Mouse (Mus musculus) stomach, embryonic 14.5 days (tissue): Measurements from ENCODE around the gene Gm20695. TPM values are rescaled to one million over a fixed set of nuclear protein-coding genes. Genes with fewer than 3 reads are reported as not detected.

ENCODE experiments used
- ATAC-seq: fragments of 200-750 bp; cut with Nextera tagmentation; 2 replicates; pipeline ENCODE4 v1.8.0; 2017; ENCODE audit warnings: low read depth, moderate TSS enrichment; ENCODE audit not compliant: insufficient number of reproducible peaks, insufficient read depth, low FRiP score
- H3K27ac ChIP-seq: fragments of 300-500 bp; sonication (generic); 2 replicates; pipeline ENCODE4 v1.5.1; 2014; ENCODE audit warnings: mild to moderate bottlenecking, low read length, moderate library complexity, mixed read lengths
- H3K27me3 ChIP-seq: fragments of 300-500 bp; sonication (generic); 2 replicates; pipeline ENCODE4 v1.6.1; 2014; ENCODE audit warnings: low read length, control low read depth, mixed read lengths; ENCODE audit not compliant: control insufficient read depth, insufficient read depth
- H3K36me3 ChIP-seq: fragments of 300-500 bp; sonication (generic); 2 replicates; pipeline ENCODE4 v1.6.1; 2014; ENCODE audit warnings: mild to moderate bottlenecking, control low read depth, low read length, moderate library complexity, mixed read lengths; ENCODE audit not compliant: control insufficient read depth, insufficient read depth
- H3K4me1 ChIP-seq: fragments of 300-500 bp; sonication (generic); 2 replicates; pipeline ENCODE4 v1.6.1; 2014; ENCODE audit warnings: low read length, control low read depth, mixed read lengths; ENCODE audit not compliant: control insufficient read depth, insufficient read depth
- H3K4me2 ChIP-seq: fragments of 300-500 bp; sonication (generic); replicated peaks from 2 replicates; pipeline ENCODE4 v1.6.1; 2014; ENCODE audit warnings: low read depth, low read length, control low read depth
- H3K4me3 ChIP-seq: fragments of 300-500 bp; sonication (generic); 2 replicates; pipeline ENCODE4 v1.5.1; 2014; ENCODE audit warnings: low read depth, low read length, control low read depth
- H3K9ac ChIP-seq: fragments of 300-500 bp; sonication (generic); replicated peaks from 2 replicates; pipeline ENCODE4 v1.6.1; 2014; ENCODE audit warnings: low read depth, mild to moderate bottlenecking, control low read depth, low read length, moderate library complexity, mixed read lengths
- H3K9me3 ChIP-seq: fragments of 300-500 bp; sonication (generic); 2 replicates; pipeline ENCODE4 v1.6.1; 2016; ENCODE audit warnings: low read depth, low read length, control low read depth; ENCODE audit not compliant: control insufficient read depth
- WGBS: fragments of 180-500 bp; shearing (Covaris S2); extraction: QIAGEN DNeasy Blood & Tissue Kit; methylation state at CpG from one replicate; pipeline ENCODE4 v1.1.7; 2014; 5-methylcytosine and 5-hydroxymethylcytosine counted together
- polyA plus RNA-seq: library from polyadenylated mRNA; unstranded; fragments of >200 nt; fragmentation: Nextera tagmentation; extraction: Ambion mirVana; gene quantifications from 2 replicates; pipeline ENCODE4 v1.2.1, GENCODE M21; 2014

The Gm20695 gene
- polyA plus RNA-seq, 1 experiment from 2014 or later, result 3.2 TPM

GRCm38 (mm10) chr16:3909118-3909517, 24.7 kb downstream of the Gm20695 start:
- no peak for ATAC-seq
- H3K27me3 ChIP-seq, result no peaks in the 10 kb centered on the region

GRCm38 (mm10) chr16:3920756-3921155, 36.3 kb downstream of the Gm20695 start:
- Histone ChIP-seq H3K27ac (no peak overlapping the region), H3K4me2 (no peak overlapping the region), H3K4me1 (no peaks in the 10 kb centered on the region), H3K9me3 (no peaks in the 10 kb centered on the region), H3K27me3 (no peaks in the 10 kb centered on the region), H3K9ac (no peak overlapping the region), H3K36me3 (peaks cover 36% of the 10 kb centered on the region), H3K4me3 (no peak overlapping the region)
- 89% methylated on average over 2 of the region's 2 CpGs for WGBS
- ATAC-seq, result no peak

More at GRCm38 (mm10) chr16:3909118-3909517, 24.7 kb downstream of the Gm20695 start:
- peaks cover 4% of the 10 kb centered on the region; the same call in 1 of the 2 replicates for H3K4me1 ChIP-seq
- peak overlapping the region; percentile 45 for H3K4me3 ChIP-seq
- no peaks in the 10 kb centered on the region for H3K9me3 ChIP-seq
- peak overlapping the region; percentile 66; the same call in 1 of the 2 replicates for H3K27ac ChIP-seq
- H3K9ac ChIP-seq, result peak overlapping the region; percentile 54
- peak overlapping the region; percentile 57 for H3K4me2 ChIP-seq
- H3K36me3 ChIP-seq, result peaks cover 19% of the 10 kb centered on the region
- WGBS, result 6% methylated on average over 20 of the region's 20 CpGs

GRCm38 (mm10) chr16:3923515-3923914, 39.1 kb downstream of the Gm20695 start:
- H3K36me3 ChIP-seq, result peaks cover 31% of the 10 kb centered on the region
- H3K9ac ChIP-seq, result no peak overlapping the region
- H3K4me3 ChIP-seq, result no peak overlapping the region
- no peaks in the 10 kb centered on the region for H3K9me3 ChIP-seq
- 83% methylated on average over 3 of the region's 3 CpGs for WGBS
- no peak overlapping the region for H3K27ac ChIP-seq
- no peaks in the 10 kb centered on the region for H3K4me1 ChIP-seq
- no peak for ATAC-seq
- no peaks in the 10 kb centered on the region for H3K27me3 ChIP-seq
- H3K4me2 ChIP-seq, result no peak overlapping the region

- Histone ChIP-seq H3K4me1 (no peaks in the 10 kb centered on the region), H3K27me3 (no peaks in the 10 kb centered on the region), H3K4me2 (no peak overlapping the region), H3K9ac (no peak overlapping the region), H3K9me3 (no peaks in the 10 kb centered on the region), H3K4me3 (no peak overlapping the region), H3K27ac (no peak overlapping the region), H3K36me3 (peaks cover 33% of the 10 kb centered on the region)
- ATAC-seq, result no peak
- WGBS, result 82% methylated on average over 4 of the region's 4 CpGs
Observed at GRCm38 (mm10) chr16:3923966-3924365, 39.5 kb downstream of the Gm20695 start.

- H3K4me3 ChIP-seq, result no peak overlapping the region
- H3K9me3 ChIP-seq, result no peaks in the 10 kb centered on the region
- no peak overlapping the region for H3K9ac ChIP-seq
- H3K4me2 ChIP-seq, result no peak overlapping the region
- no peak for ATAC-seq
- H3K27ac ChIP-seq, result no peak overlapping the region
- H3K4me1 ChIP-seq, result no peaks in the 10 kb centered on the region
- H3K27me3 ChIP-seq, result no peaks in the 10 kb centered on the region
- peaks cover 32% of the 10 kb centered on the region for H3K36me3 ChIP-seq
- 53% methylated on average over 1 of the region's 1 CpGs for WGBS
Observed at GRCm38 (mm10) chr16:3928582-3928981, 44.1 kb downstream of the Gm20695 start.

GRCm38 (mm10) chr16:3929151-3929550, 44.7 kb downstream of the Gm20695 start:
- ATAC-seq, result no peak
- Histone ChIP-seq H3K9ac (no peak overlapping the region), H3K27me3 (no peaks in the 10 kb centered on the region), H3K36me3 (peaks cover 28% of the 10 kb centered on the region), H3K4me2 (no peak overlapping the region), H3K4me1 (no peaks in the 10 kb centered on the region), H3K9me3 (no peaks in the 10 kb centered on the region), H3K4me3 (no peak overlapping the region), H3K27ac (no peak overlapping the region)
- WGBS, result 86% methylated on average over 7 of the region's 7 CpGs

GRCm38 (mm10) chr16:3933536-3933935, 49.1 kb downstream of the Gm20695 start:
- no peak for ATAC-seq
- Histone ChIP-seq H3K4me3 (no peak overlapping the region), H3K36me3 (peaks cover 26% of the 10 kb centered on the region), H3K4me1 (no peaks in the 10 kb centered on the region), H3K27me3 (no peaks in the 10 kb centered on the region), H3K27ac (no peak overlapping the region), H3K4me2 (no peak overlapping the region), H3K9me3 (no peaks in the 10 kb centered on the region), H3K9ac (no peak overlapping the region)
- 94% methylated on average over 6 of the region's 6 CpGs for WGBS

GRCm38 (mm10) chr16:3934091-3934490, 49.6 kb downstream of the Gm20695 start:
- 100% methylated on average over 1 of the region's 1 CpGs for WGBS
- Histone ChIP-seq H3K27ac (no peak overlapping the region), H3K4me3 (no peak overlapping the region), H3K4me1 (no peaks in the 10 kb centered on the region), H3K4me2 (no peak overlapping the region), H3K27me3 (no peaks in the 10 kb centered on the region), H3K36me3 (peaks cover 23% of the 10 kb centered on the region), H3K9me3 (no peaks in the 10 kb centered on the region), H3K9ac (no peak overlapping the region)
- no peak for ATAC-seq

GRCm38 (mm10) chr16:3934701-3935100, 50.3 kb downstream of the Gm20695 start:
- no peaks in the 10 kb centered on the region for H3K27me3 ChIP-seq
- WGBS, result 87% methylated on average over 4 of the region's 4 CpGs
- no peaks in the 10 kb centered on the region for H3K9me3 ChIP-seq
- peaks cover 24% of the 10 kb centered on the region for H3K36me3 ChIP-seq
- no peaks in the 10 kb centered on the region for H3K4me1 ChIP-seq
- H3K27ac ChIP-seq, result no peak overlapping the region
- no peak for ATAC-seq
- H3K4me2 ChIP-seq, result no peak overlapping the region
- H3K4me3 ChIP-seq, result no peak overlapping the region
- H3K9ac ChIP-seq, result no peak overlapping the region
